Mouse (Mus musculus) small intestine, adult 2 months (tissue): ENCODE data around the gene Trip11. TPM values are rescaled to one million over a fixed set of nuclear protein-coding genes. Genes with fewer than 3 reads are reported as not detected.

Source experiments
- H3K27ac ChIP-seq: fragments of 200-500 bp; 2 replicates; pipeline ENCODE4 v1.5.1; 2012; ENCODE audit warnings: low read depth, low read length, control low read depth, inconsistent platforms; ENCODE audit not compliant: insufficient read depth
- H3K27me3 ChIP-seq: fragments of 200-500 bp; 2 replicates; pipeline ENCODE4 v1.6.1; 2012; ENCODE audit warnings: mild to moderate bottlenecking, moderate library complexity, low read length, inconsistent platforms; ENCODE audit not compliant: control insufficient read depth, insufficient read depth
- H3K36me3 ChIP-seq: fragments of 200-500 bp; 2 replicates; pipeline ENCODE4 v1.6.1; 2012; ENCODE audit warnings: mild to moderate bottlenecking, low read length, control low read depth, inconsistent platforms; ENCODE audit not compliant: control insufficient read depth, insufficient read depth
- H3K4me1 ChIP-seq: fragments of 200-500 bp; 2 replicates; pipeline ENCODE4 v1.6.1; 2012; ENCODE audit warnings: low read length, inconsistent platforms, mixed read lengths; ENCODE audit not compliant: control insufficient read depth, insufficient read depth, insufficient read length
- H3K4me3 ChIP-seq: fragments of 200-500 bp; 2 replicates; pipeline ENCODE4 v1.5.1; 2012; ENCODE audit warnings: low read depth, mild to moderate bottlenecking, control low read depth, inconsistent platforms, low read length, moderate library complexity
- CTCF ChIP-seq: fragments of 200-500 bp; IDR thresholded peaks from 2 replicates; pipeline ENCODE4 v1.5.1; 2012; ENCODE audit warnings: low read depth, mild to moderate bottlenecking, control low read depth, inconsistent platforms, low read length, moderate library complexity, mixed read lengths; ENCODE audit not compliant: insufficient replicate concordance, insufficient read length; ENCODE audit errors: extremely low read depth
- POLR2A ChIP-seq: fragments of 200-500 bp; IDR thresholded peaks from 2 replicates; pipeline ENCODE4 v1.6.1; 2012; ENCODE audit warnings: low read depth, mild to moderate bottlenecking, control low read depth, inconsistent platforms, low read length, moderate library complexity
- WGBS: fragments of 180-500 bp; shearing (Covaris S2); methylation state at CpG from one replicate; pipeline ENCODE4 v1.1.7; 2018; 5-methylcytosine and 5-hydroxymethylcytosine counted together
- polyA plus RNA-seq: library from polyadenylated mRNA; depleted of rRNA; stranded (reverse); fragments of >200 nt; gene quantifications from 2 replicates; pipeline ENCODE4 v1.2.3, GENCODE M21; 2012

Trip11 gene
- polyA plus RNA-seq, 1 experiment: 2.1 TPM

GRCm38 (mm10) chr12:101823161-101823560 is 89.9 kb downstream of the Trip11 start:
- H3K4me1 ChIP-seq: peaks cover 7% of the 10 kb centered on the region
- no peak overlapping the region for H3K4me3 ChIP-seq
- WGBS: 89% methylated on average over 4 of the region's 4 CpGs
- H3K27me3 ChIP-seq: peaks cover 15% of the 10 kb centered on the region; the same call in 1 of the 2 replicates
- TF ChIP-seq CTCF: no peak
- no peak for TF ChIP-seq POLR2A
- no peak overlapping the region for H3K27ac ChIP-seq
- no peaks in the 10 kb centered on the region for H3K36me3 ChIP-seq

DNA sequence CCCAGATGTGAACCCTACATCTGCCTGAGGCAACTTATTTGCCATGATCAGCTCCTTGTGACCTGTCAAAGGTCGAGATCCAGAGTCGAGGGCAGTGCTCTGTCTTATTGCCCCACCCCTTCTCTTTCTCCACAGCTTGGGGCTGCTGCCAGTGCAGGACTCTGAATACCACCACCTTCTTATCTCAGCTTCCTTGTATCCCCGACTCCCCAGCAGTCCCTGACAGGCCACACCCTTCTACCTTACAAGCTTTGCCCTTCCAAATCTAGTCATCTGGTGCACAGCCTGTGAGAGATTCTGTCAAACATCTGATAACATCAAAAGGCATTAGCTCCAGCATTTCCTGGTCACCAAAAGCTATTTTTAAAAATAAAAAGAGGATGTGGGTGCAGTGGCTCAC is 91.5 kb downstream of the Trip11 start:
- WGBS: 7% methylated on average over 3 of the region's 3 CpGs
- H3K27me3 ChIP-seq: peaks cover 16% of the 10 kb centered on the region; the same call in 1 of the 2 replicates
- H3K27ac ChIP-seq: no peak overlapping the region
- H3K36me3 ChIP-seq: no peaks in the 10 kb centered on the region
- TF ChIP-seq CTCF (no peak), POLR2A (no peak)
- H3K4me1 ChIP-seq: peaks cover 7% of the 10 kb centered on the region
- H3K4me3 ChIP-seq: no peak overlapping the region

- Histone ChIP-seq H3K27me3 (peaks cover 16% of the 10 kb centered on the region; the same call in 1 of the 2 replicates), H3K36me3 (no peaks in the 10 kb centered on the region), H3K27ac (no peak overlapping the region), H3K4me3 (peak overlapping the region; percentile 61), H3K4me1 (peaks cover 8% of the 10 kb centered on the region)
- TF ChIP-seq CTCF: no peak
- no peak for TF ChIP-seq POLR2A
- 28% methylated on average over 9 of the region's 9 CpGs for WGBS
Measured at GRCm38 (mm10) chr12:101819570-101819969, 93.5 kb downstream of the Trip11 start.

GRCm38 (mm10) chr12:101818608-101819370 is 94.3 kb downstream of the Trip11 start, which contains the start of gene Fbln5:
Gene Fbln5, minus strand, starts transcription at chr12:101819055.
- peak within 1 kb of the TSS; percentile 21 for H3K27ac ChIP-seq

DNA sequence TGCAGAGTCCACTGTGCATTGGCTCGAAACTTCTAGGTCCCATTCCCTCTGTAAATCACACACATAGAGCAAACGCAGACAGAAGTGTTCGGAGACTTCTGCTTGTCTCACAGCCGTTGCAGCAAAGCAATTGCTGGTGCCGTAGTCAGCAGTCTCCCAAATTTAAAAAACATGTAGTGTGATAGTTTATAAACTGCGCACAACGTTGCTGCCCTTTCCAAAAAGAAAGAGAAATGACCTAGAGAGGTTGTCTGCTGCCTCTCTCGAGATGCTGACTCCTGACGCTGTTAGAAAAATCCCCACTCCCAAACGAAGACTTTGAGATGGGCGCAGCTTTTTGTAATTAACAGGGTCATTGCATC is 94.8 kb downstream of the Trip11 start:
- WGBS: 18% methylated on average over 11 of the region's 11 CpGs
- Histone ChIP-seq H3K27ac (peak overlapping the region; percentile 21), H3K4me1 (peaks cover 8% of the 10 kb centered on the region), H3K36me3 (no peaks in the 10 kb centered on the region), H3K4me3 (peak overlapping the region; percentile 61), H3K27me3 (peaks cover 16% of the 10 kb centered on the region; the same call in 1 of the 2 replicates)
- TF ChIP-seq POLR2A (no peak), CTCF (no peak)

More at GRCm38 (mm10) chr12:101818608-101819370, 94.3 kb downstream of the Trip11 start, which contains the start of gene Fbln5:
- Histone ChIP-seq H3K36me3 (no peaks in the 10 kb centered on the region), H3K4me1 (peaks cover 8% of the 10 kb centered on the region), H3K4me3 (peak within 1 kb of the TSS; percentile 61), H3K27me3 (peaks cover 16% of the 10 kb centered on the region; the same call in 1 of the 2 replicates)
- no peak for TF ChIP-seq CTCF
- TF ChIP-seq POLR2A: no peak
- 2% methylated on average over 46 of the region's 46 CpGs for WGBS

GRCm38 (mm10) chr12:101816810-101817209 is 96.3 kb downstream of the Trip11 start:
- Histone ChIP-seq H3K4me1 (peaks cover 8% of the 10 kb centered on the region), H3K36me3 (no peaks in the 10 kb centered on the region), H3K27ac (no peak overlapping the region), H3K27me3 (peaks cover 16% of the 10 kb centered on the region; the same call in 1 of the 2 replicates), H3K4me3 (no peak overlapping the region)
- no peak for TF ChIP-seq POLR2A
- peak; percentile 26; the same call in 1 of the 2 replicates for TF ChIP-seq CTCF
- WGBS: 39% methylated on average over 5 of the region's 5 CpGs

- peaks cover 16% of the 10 kb centered on the region; the same call in 1 of the 2 replicates for H3K27me3 ChIP-seq
- no peak overlapping the region for H3K27ac ChIP-seq
- H3K4me3 ChIP-seq: no peak overlapping the region
- no peaks in the 10 kb centered on the region for H3K36me3 ChIP-seq
- peaks cover 6% of the 10 kb centered on the region for H3K4me1 ChIP-seq
- TF ChIP-seq POLR2A (no peak), CTCF (no peak)
- 47% methylated on average over 6 of the region's 6 CpGs for WGBS
Measured at GRCm38 (mm10) chr12:101815796-101816195, 97.3 kb downstream of the Trip11 start.
